Mouse (Mus musculus) cerebellum, adult 2 months (tissue): Measurements from ENCODE around the gene Ifnl3.

Source experiments
- CTCF ChIP-seq: fragments of 200-500 bp; IDR thresholded peaks from 2 replicates; pipeline ENCODE4 v1.5.1; 2011; ENCODE audit warnings: low read depth, mild to moderate bottlenecking, control low read depth, low read length, moderate library complexity, borderline replicate concordance; ENCODE audit not compliant: insufficient read depth
- POLR2A ChIP-seq: fragments of 200-500 bp; IDR thresholded peaks from 2 replicates; pipeline ENCODE4 v1.6.1; 2011; ENCODE audit warnings: low read length, control low read depth, borderline replicate concordance; ENCODE audit not compliant: insufficient read depth

DNA sequence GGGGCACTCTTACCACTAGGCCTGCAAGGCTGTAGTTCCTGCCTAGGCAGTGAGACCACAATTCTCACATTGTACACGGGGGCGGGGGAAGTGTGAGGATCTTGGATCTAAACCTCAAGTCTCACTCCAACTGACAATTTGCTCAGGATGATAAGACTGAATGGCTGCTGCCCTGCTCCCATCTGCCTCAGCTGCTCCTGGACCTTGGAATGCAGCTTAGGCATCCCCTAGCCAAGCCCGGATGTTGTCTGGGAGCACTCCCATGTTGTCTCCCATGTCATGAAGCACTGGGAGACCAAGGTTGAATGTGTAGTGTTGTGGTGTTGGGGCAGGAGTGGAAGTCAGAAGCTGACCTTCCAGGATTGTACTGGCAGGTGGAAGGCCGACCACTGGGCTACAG is 44.9 kb downstream of the Ifnl3 start:
- TF ChIP-seq CTCF (no peak), POLR2A (no peak)
